Mouse (Mus musculus): ENCODE results near the gene Cd44. TPM values are rescaled to one million over a fixed set of nuclear protein-coding genes. Genes with fewer than 3 reads are reported as not detected.

Gene Cd44
- polyA plus RNA-seq, 1 experiment, result 87.6 TPM

DNA sequence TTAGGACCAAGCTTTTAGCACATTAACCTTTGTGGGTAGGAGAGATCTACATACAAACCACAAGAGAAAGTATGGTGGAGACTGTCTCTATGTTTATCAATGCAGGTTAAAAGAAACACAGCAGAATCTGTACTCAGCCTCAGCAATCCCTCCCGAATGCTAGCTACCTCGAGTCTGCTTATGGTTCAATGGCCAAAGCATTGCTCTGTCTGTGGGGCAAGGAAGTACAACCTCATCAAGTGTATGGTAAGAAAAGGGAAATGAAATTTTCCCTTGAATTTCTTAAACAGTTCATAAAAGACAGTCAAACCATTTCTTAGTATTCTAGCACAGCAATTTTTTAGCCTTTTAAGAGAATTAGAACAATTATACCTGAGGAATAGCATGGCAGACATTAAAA lies 109.8 kb downstream of the Cd44 start:
- TF ChIP-seq CTCF (IDR thresholded peaks at IDR 0.05; ENCODE audit: control insufficient read depth, insufficient read depth, insufficient read length) (no peak), MYOD1 (IDR thresholded peaks at IDR 0.05; ENCODE audit: control insufficient read depth, insufficient read length, low read depth) (no peak)
- H3K79me2 ChIP-seq (ENCODE audit: control insufficient read depth, insufficient read depth), result no peaks in the 10 kb centered on the region

DNA sequence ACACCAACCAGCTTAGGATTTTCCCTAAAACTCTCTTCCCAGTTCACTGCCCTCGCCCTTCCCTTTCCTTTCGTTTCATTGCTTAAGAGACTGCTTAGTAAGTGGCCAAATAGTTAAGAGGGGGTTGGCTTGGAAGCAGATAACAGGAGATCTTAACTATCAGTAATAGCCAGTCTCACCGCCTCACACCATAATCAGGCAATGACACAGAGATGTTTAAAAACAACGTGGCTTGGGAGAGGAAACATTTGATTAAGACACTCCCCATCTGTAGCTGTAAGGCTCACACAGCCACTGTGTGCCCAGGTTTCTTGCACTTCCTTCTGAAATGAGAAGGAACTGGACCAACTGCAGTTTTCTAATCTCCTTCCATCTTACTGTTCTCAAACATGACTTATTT lies 115.8 kb downstream of the Cd44 start:
- no peaks in the 10 kb centered on the region for H3K79me3 ChIP-seq (ENCODE audit: low read depth)
- H3K79me2 ChIP-seq (ENCODE audit: control insufficient read depth, insufficient read depth), result no peaks in the 10 kb centered on the region
- TF ChIP-seq MAX (IDR thresholded peaks at IDR 0.05) (no peak), USF1 (IDR thresholded peaks at IDR 0.05; ENCODE audit: low read depth) (no peak), MYOD1 (IDR thresholded peaks at IDR 0.05; ENCODE audit: control insufficient read depth, insufficient read length, low read depth) (no peak), FOSL1 (IDR thresholded peaks at IDR 0.05; ENCODE audit: insufficient read depth, low read length, poor library complexity, severe bottlenecking) (no peak), CEBPB (IDR thresholded peaks at IDR 0.05; ENCODE audit: low read depth) (no peak), MYOG (IDR thresholded peaks at IDR 0.05; ENCODE audit: control insufficient read depth, extremely low read depth, insufficient read length) (no peak), CTCF (IDR thresholded peaks at IDR 0.05; ENCODE audit: control insufficient read depth, insufficient read depth, insufficient read length) (no peak)
- H3ac ChIP-seq (ENCODE audit: control insufficient read depth, insufficient read length, low read depth), result no peak overlapping the region
- peaks cover 21% of the 10 kb centered on the region for H3K27me3 ChIP-seq (ENCODE audit: control insufficient read depth, insufficient read depth, insufficient read length)
- no peak overlapping the region for H3K4me3 ChIP-seq (ENCODE audit: insufficient read depth, poor library complexity, severe bottlenecking)
- H3K36me3 ChIP-seq (ENCODE audit: control insufficient read depth, insufficient read depth), result no peaks in the 10 kb centered on the region

More for the DNA sequence above, 109.8 kb downstream of the Cd44 start:
- Histone ChIP-seq H3K36me3 (ENCODE audit: control insufficient read depth, insufficient read depth) (no peaks in the 10 kb centered on the region), H3K79me3 (ENCODE audit: low read depth) (no peaks in the 10 kb centered on the region), H3K4me3 (ENCODE audit: insufficient read depth, poor library complexity, severe bottlenecking) (no peak overlapping the region), H3K27me3 (ENCODE audit: control insufficient read depth, insufficient read depth, insufficient read length) (peaks cover 10% of the 10 kb centered on the region), H3ac (ENCODE audit: control insufficient read depth, insufficient read length, low read depth) (no peak overlapping the region)

DNA sequence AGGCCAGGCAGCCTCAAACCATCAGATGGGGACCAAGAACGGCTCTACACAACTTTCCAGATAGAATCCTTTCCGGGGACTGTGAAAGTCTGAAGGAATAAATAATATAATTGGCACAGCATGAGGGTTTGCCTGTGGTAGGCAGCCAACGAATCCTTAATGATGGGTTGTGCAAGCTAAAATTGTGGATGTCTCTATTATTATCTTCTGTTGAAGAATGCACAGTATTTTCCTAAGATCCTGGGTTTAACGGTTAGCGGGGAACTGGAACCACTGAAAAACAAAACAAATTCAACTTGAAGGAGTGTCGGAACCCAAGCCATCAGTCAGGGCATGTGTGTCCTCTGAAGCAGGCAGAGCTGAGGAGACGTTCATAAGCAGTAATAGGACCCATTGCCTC lies 118.7 kb downstream of the Cd44 start:
- Histone ChIP-seq H3K27me3 (ENCODE audit: control insufficient read depth, insufficient read depth, insufficient read length) (peaks cover 12% of the 10 kb centered on the region), H3K79me2 (ENCODE audit: control insufficient read depth, insufficient read depth) (no peaks in the 10 kb centered on the region), H3K4me3 (ENCODE audit: insufficient read depth, poor library complexity, severe bottlenecking) (no peak overlapping the region), H3ac (ENCODE audit: control insufficient read depth, insufficient read length, low read depth) (no peak overlapping the region), H3K36me3 (ENCODE audit: control insufficient read depth, insufficient read depth) (no peaks in the 10 kb centered on the region), H3K79me3 (ENCODE audit: low read depth) (no peaks in the 10 kb centered on the region)
- no peak for TF ChIP-seq MYOG (IDR thresholded peaks at IDR 0.05; ENCODE audit: control insufficient read depth, extremely low read depth, insufficient read length)
- no peak for TF ChIP-seq USF1 (IDR thresholded peaks at IDR 0.05; ENCODE audit: low read depth)
- TF ChIP-seq CTCF (IDR thresholded peaks at IDR 0.05; ENCODE audit: control insufficient read depth, insufficient read depth, insufficient read length), result no peak
- no peak for TF ChIP-seq MYOD1 (IDR thresholded peaks at IDR 0.05; ENCODE audit: control insufficient read depth, insufficient read length, low read depth)
- no peak for TF ChIP-seq FOSL1 (IDR thresholded peaks at IDR 0.05; ENCODE audit: insufficient read depth, low read length, poor library complexity, severe bottlenecking)
- no peak for TF ChIP-seq MAX (IDR thresholded peaks at IDR 0.05)
- no peak for TF ChIP-seq CEBPB (IDR thresholded peaks at IDR 0.05; ENCODE audit: low read depth)

DNA sequence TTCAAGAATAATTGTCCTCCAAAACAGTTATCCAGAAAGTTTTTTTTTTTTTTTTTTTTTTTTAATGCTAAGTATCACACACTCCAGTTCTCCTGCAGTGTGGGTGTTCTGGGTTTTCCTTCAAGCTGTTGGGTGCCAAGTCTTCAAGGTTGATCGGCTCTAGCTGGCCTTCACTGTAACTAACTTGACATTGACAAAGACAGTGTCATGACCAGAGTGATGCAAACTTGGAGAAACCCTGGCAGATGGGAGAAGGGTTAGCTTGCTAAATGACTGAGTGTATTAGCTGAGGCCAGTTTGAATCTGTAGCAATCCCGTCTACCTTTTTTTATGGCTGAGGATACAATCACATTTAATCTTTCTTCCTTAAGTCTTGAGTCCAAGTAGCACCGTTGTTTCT lies 123.3 kb downstream of the Cd44 start:
- no peak for TF ChIP-seq USF1 (IDR thresholded peaks at IDR 0.05; ENCODE audit: low read depth)
- no peak overlapping the region for H3ac ChIP-seq (ENCODE audit: control insufficient read depth, insufficient read length, low read depth)
- no peaks in the 10 kb centered on the region for H3K36me3 ChIP-seq (ENCODE audit: control insufficient read depth, insufficient read depth)
- no peaks in the 10 kb centered on the region for H3K79me3 ChIP-seq (ENCODE audit: low read depth)
- H3K27me3 ChIP-seq (ENCODE audit: control insufficient read depth, insufficient read depth, insufficient read length), result peaks cover 7% of the 10 kb centered on the region
- no peaks in the 10 kb centered on the region for H3K79me2 ChIP-seq (ENCODE audit: control insufficient read depth, insufficient read depth)
- H3K4me3 ChIP-seq (ENCODE audit: insufficient read depth, poor library complexity, severe bottlenecking), result no peak overlapping the region

DNA sequence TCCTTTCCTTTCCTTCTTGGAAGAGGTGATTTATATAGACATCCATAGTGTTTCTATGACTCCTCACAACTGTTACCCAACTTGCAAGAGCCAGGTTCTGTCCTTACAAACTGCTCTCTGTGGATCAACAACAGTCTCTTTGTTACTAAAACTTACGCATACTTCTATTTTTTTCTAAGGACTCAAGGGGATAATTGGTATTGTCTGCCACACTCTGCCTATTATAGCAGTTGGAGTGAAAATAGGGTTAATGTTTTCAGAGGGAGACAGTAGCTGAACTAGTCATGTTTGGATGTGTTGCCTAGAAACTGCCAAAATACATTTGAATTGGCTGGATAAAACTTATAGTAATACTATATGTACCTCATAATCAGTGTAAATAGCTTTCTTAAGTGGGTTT lies 125.9 kb downstream of the Cd44 start:
- TF ChIP-seq USF1 (IDR thresholded peaks at IDR 0.05; ENCODE audit: low read depth) (no peak), CEBPB (IDR thresholded peaks at IDR 0.05; ENCODE audit: low read depth) (no peak), MYOG (IDR thresholded peaks at IDR 0.05; ENCODE audit: control insufficient read depth, extremely low read depth, insufficient read length) (no peak), MAX (IDR thresholded peaks at IDR 0.05) (no peak)
- H3K27me3 ChIP-seq (ENCODE audit: control insufficient read depth, insufficient read depth, insufficient read length), result peaks cover 4% of the 10 kb centered on the region

GRCm38 (mm10) chr2:102774700-102775099 lies 126.8 kb downstream of the Cd44 start:
- TF ChIP-seq CTCF (IDR thresholded peaks at IDR 0.05; ENCODE audit: control insufficient read depth, insufficient read depth, insufficient read length) (no peak), MYOG (IDR thresholded peaks at IDR 0.05; ENCODE audit: control insufficient read depth, extremely low read depth, insufficient read length) (no peak), MAX (IDR thresholded peaks at IDR 0.05) (no peak), FOSL1 (IDR thresholded peaks at IDR 0.05; ENCODE audit: insufficient read depth, low read length, poor library complexity, severe bottlenecking) (no peak), USF1 (IDR thresholded peaks at IDR 0.05; ENCODE audit: low read depth) (no peak), MYOD1 (IDR thresholded peaks at IDR 0.05; ENCODE audit: control insufficient read depth, insufficient read length, low read depth) (no peak), CEBPB (IDR thresholded peaks at IDR 0.05; ENCODE audit: low read depth) (no peak)
- peaks cover 4% of the 10 kb centered on the region for H3K27me3 ChIP-seq (ENCODE audit: control insufficient read depth, insufficient read depth, insufficient read length)
- no peak overlapping the region for H3ac ChIP-seq (ENCODE audit: control insufficient read depth, insufficient read length, low read depth)
- no peak overlapping the region for H3K4me3 ChIP-seq (ENCODE audit: insufficient read depth, poor library complexity, severe bottlenecking)
- H3K79me3 ChIP-seq (ENCODE audit: low read depth), result no peaks in the 10 kb centered on the region
- no peaks in the 10 kb centered on the region for H3K79me2 ChIP-seq (ENCODE audit: control insufficient read depth, insufficient read depth)
- no peaks in the 10 kb centered on the region for H3K36me3 ChIP-seq (ENCODE audit: control insufficient read depth, insufficient read depth)

More for the DNA sequence above, 125.9 kb downstream of the Cd44 start:
- no peaks in the 10 kb centered on the region for H3K79me2 ChIP-seq (ENCODE audit: control insufficient read depth, insufficient read depth)
- H3K36me3 ChIP-seq (ENCODE audit: control insufficient read depth, insufficient read depth), result no peaks in the 10 kb centered on the region
- H3K79me3 ChIP-seq (ENCODE audit: low read depth), result no peaks in the 10 kb centered on the region
- no peak overlapping the region for H3K4me3 ChIP-seq (ENCODE audit: insufficient read depth, poor library complexity, severe bottlenecking)
- H3ac ChIP-seq (ENCODE audit: control insufficient read depth, insufficient read length, low read depth), result no peak overlapping the region
